Mouse (Mus musculus) liver, embryonic 15.5 days (tissue): ENCODE results near the gene Bcl7a. TPM values are rescaled to one million over a fixed set of nuclear protein-coding genes. Genes with fewer than 3 reads are reported as not detected.

Source experiments
- polyA plus RNA-seq: library from polyadenylated mRNA; unstranded; fragments of >200 nt; fragmentation: Nextera tagmentation; extraction: Ambion mirVana; gene quantifications from 2 replicates; pipeline ENCODE4 v1.2.1, GENCODE M21; 2015

Gene Bcl7a
- polyA plus RNA-seq, 1 experiment from 2014 or later, result 5.6 TPM

Other genes with a start within 250 kb of the Bcl7a start
- 1.7 and 2.1 TPM in 2 replicates for gene Rhof, start 211.1 kb upstream of the Bcl7a start, polyA plus RNA-seq
- 3.9 and 4.2 TPM in 2 replicates for gene Setd1b, start 201.6 kb upstream of the Bcl7a start, polyA plus RNA-seq
- gene Psmd9, start 174.4 kb upstream of the Bcl7a start, polyA plus RNA-seq, result 70.1 and 77.2 TPM in 2 replicates
- 61.7 and 87.5 TPM in 2 replicates for gene Hpd, start 161.1 kb upstream of the Bcl7a start, polyA plus RNA-seq
- gene Wdr66, start 91.7 kb upstream of the Bcl7a start, polyA plus RNA-seq, result 0.14 TPM in 1 of 2 replicates, not detected in the other
- gene Mlxip, start 51.0 kb downstream of the Bcl7a start, polyA plus RNA-seq, result 3.5 and 3.7 TPM in 2 replicates
- not detected in 2 replicates for gene Lrrc43, start 145.5 kb downstream of the Bcl7a start, polyA plus RNA-seq
- gene Il31, start 145.7 kb downstream of the Bcl7a start, polyA plus RNA-seq, result 0.12 TPM in 1 of 2 replicates, not detected in the other
- gene B3gnt4, start 166.6 kb downstream of the Bcl7a start, polyA plus RNA-seq, result not detected in 2 replicates
- 51.6 and 54.9 TPM in 2 replicates for gene Diablo, start 180.3 kb downstream of the Bcl7a start, polyA plus RNA-seq
- 0.09 TPM in 1 of 2 replicates, not detected in the other for gene Gm49027, start 181.7 kb downstream of the Bcl7a start, polyA plus RNA-seq
- 18.1 and 18.7 TPM in 2 replicates for gene Vps33a, start 229.2 kb downstream of the Bcl7a start, polyA plus RNA-seq